Mouse (Mus musculus): ENCODE measurements around the gene Grid2ip. TPM values are rescaled to one million over a fixed set of nuclear protein-coding genes. Genes with fewer than 3 reads are reported as not detected.

Grid2ip gene
- polyA plus RNA-seq, 1 experiment from 2014 or later, result 0.77 TPM

Other genes with a start within 250 kb of the Grid2ip start
- 22.8 and 35.2 TPM in 2 replicates for gene Rnf216, start 244.3 kb upstream of the Grid2ip start, polyA plus RNA-seq (2014; fragmentation: Nextera tagmentation; extraction: Ambion mirVana)
- 0.06 and 0.07 TPM in 2 replicates for gene Olfr718-ps1, start 209.8 kb upstream of the Grid2ip start, polyA plus RNA-seq (2014; fragmentation: Nextera tagmentation; extraction: Ambion mirVana)
- 8.6 and 8.9 TPM in 2 replicates for gene Rbak, start 176.6 kb upstream of the Grid2ip start, polyA plus RNA-seq (2014; fragmentation: Nextera tagmentation; extraction: Ambion mirVana)
- gene Spdye4b, start 176.3 kb upstream of the Grid2ip start, polyA plus RNA-seq (2014; fragmentation: Nextera tagmentation; extraction: Ambion mirVana), result not detected in 2 replicates
- not detected in 2 replicates for gene Spdye4a, start 130.4 kb upstream of the Grid2ip start, polyA plus RNA-seq (2014; fragmentation: Nextera tagmentation; extraction: Ambion mirVana)
- gene Zfp12, start 122.2 kb upstream of the Grid2ip start, polyA plus RNA-seq (2014; fragmentation: Nextera tagmentation; extraction: Ambion mirVana), result 8.4 and 9.2 TPM in 2 replicates
- gene Zfp316, start 87.3 kb upstream of the Grid2ip start, polyA plus RNA-seq (2014; fragmentation: Nextera tagmentation; extraction: Ambion mirVana), result 0.89 and 1.2 TPM in 2 replicates
- not detected in 2 replicates for gene Zfp853, start 63.7 kb upstream of the Grid2ip start, polyA plus RNA-seq (2014; fragmentation: Nextera tagmentation; extraction: Ambion mirVana)
- 19.9 and 25.4 TPM in 2 replicates for gene E130309D02Rik, start 42.0 kb upstream of the Grid2ip start, polyA plus RNA-seq (2014; fragmentation: Nextera tagmentation; extraction: Ambion mirVana)
- 56.6 and 56.9 TPM in 2 replicates for gene Zdhhc4, start 28.1 kb upstream of the Grid2ip start, polyA plus RNA-seq (2014; fragmentation: Nextera tagmentation; extraction: Ambion mirVana)
- gene Kdelr2, start 46.5 kb downstream of the Grid2ip start, polyA plus RNA-seq (2014; fragmentation: Nextera tagmentation; extraction: Ambion mirVana), result 269 and 291 TPM in 2 replicates
- gene Daglb, start 107.2 kb downstream of the Grid2ip start, polyA plus RNA-seq (2014; fragmentation: Nextera tagmentation; extraction: Ambion mirVana), result 8.5 and 8.7 TPM in 2 replicates
- gene Rac1, start 170.7 kb downstream of the Grid2ip start, polyA plus RNA-seq (2014; fragmentation: Nextera tagmentation; extraction: Ambion mirVana), result 409 and 438 TPM in 2 replicates

Data from heart, embryonic 11.5 days (tissue).